Mouse (Mus musculus) neural tube, embryonic 15.5 days (tissue): Measurements from ENCODE around the gene Stxbp2. TPM values are rescaled to one million over a fixed set of nuclear protein-coding genes. Genes with fewer than 3 reads are reported as not detected.

Experiments used
- ATAC-seq: fragments of 200-750 bp; cut with Nextera tagmentation; 2 replicates; pipeline ENCODE4 v1.8.0; 2017; ENCODE audit warnings: mild to moderate bottlenecking, moderate TSS enrichment, moderate library complexity; ENCODE audit not compliant: low FRiP score
- H3K27ac ChIP-seq: fragments of 300-500 bp; sonication (generic); replicated peaks from 2 replicates; pipeline ENCODE4 v1.5.1; 2015; ENCODE audit warnings: mild to moderate bottlenecking, inconsistent platforms
- H3K27me3 ChIP-seq: fragments of 300-500 bp; sonication (generic); replicated peaks from 2 replicates; pipeline ENCODE4 v1.6.1; 2015; ENCODE audit warnings: inconsistent platforms
- H3K36me3 ChIP-seq: fragments of 300-500 bp; sonication (generic); 2 replicates; pipeline ENCODE4 v1.6.1; 2015; ENCODE audit warnings: inconsistent platforms
- H3K4me1 ChIP-seq: fragments of 300-500 bp; sonication (generic); 2 replicates; pipeline ENCODE4 v1.6.1; 2015; ENCODE audit warnings: inconsistent platforms
- H3K4me2 ChIP-seq: fragments of 300-500 bp; sonication (generic); 2 replicates; pipeline ENCODE4 v1.6.1; 2015; ENCODE audit warnings: inconsistent platforms, mild to moderate bottlenecking, moderate library complexity
- H3K4me3 ChIP-seq: fragments of 300-500 bp; sonication (generic); replicated peaks from 2 replicates; pipeline ENCODE4 v1.5.1; 2015; ENCODE audit warnings: mild to moderate bottlenecking, inconsistent platforms
- H3K9ac ChIP-seq: fragments of 300-500 bp; sonication (generic); replicated peaks from 2 replicates; pipeline ENCODE4 v1.6.1; 2015; ENCODE audit warnings: mild to moderate bottlenecking, inconsistent platforms
- H3K9me3 ChIP-seq: fragments of 300-500 bp; sonication (generic); replicated peaks from 2 replicates; pipeline ENCODE4 v1.6.1; 2016; ENCODE audit warnings: inconsistent platforms
- WGBS: fragments of 180-500 bp; shearing (Covaris S2); methylation state at CpG from one replicate; pipeline ENCODE4 v1.1.7; 2015; ENCODE audit warnings: mixed read lengths; 5-methylcytosine and 5-hydroxymethylcytosine counted together
- polyA plus RNA-seq: library from polyadenylated mRNA; unstranded; fragments of >200 nt; fragmentation: Nextera tagmentation; extraction: Ambion mirVana; gene quantifications from 2 replicates; pipeline ENCODE4 v1.2.1, GENCODE M21; 2015

The Stxbp2 gene
- polyA plus RNA-seq, 1 experiment from 2014 or later = 40.9 TPM

- no peak within 1 kb of the TSS for H3K4me2 ChIP-seq
- H3K9ac ChIP-seq = no peak within 1 kb of the TSS
- H3K4me1 ChIP-seq = no peaks in the 10 kb centered on the region
- no peak within 1 kb of the TSS for H3K4me3 ChIP-seq
- WGBS = 85% methylated on average over 6 of the region's 6 CpGs
- H3K27ac ChIP-seq = no peak within 1 kb of the TSS
- no peaks in the 10 kb centered on the region for H3K27me3 ChIP-seq
- ATAC-seq = no peak
- no peaks in the 10 kb centered on the region for H3K9me3 ChIP-seq
- no peaks in the 10 kb centered on the region for H3K36me3 ChIP-seq
Measured at GRCm38 (mm10) chr8:3665507-3665906, 34.8 kb downstream of the Stxbp2 start, which contains the start of gene Mcemp1. Gene Mcemp1, plus strand, starts transcription at chr8:3665754.

- Histone ChIP-seq H3K4me1 (peaks cover 14% of the 10 kb centered on the region), H3K9me3 (no peaks in the 10 kb centered on the region), H3K27me3 (no peaks in the 10 kb centered on the region), H3K4me3 (no peak overlapping the region), H3K4me2 (no peak overlapping the region), H3K9ac (no peak overlapping the region), H3K36me3 (no peaks in the 10 kb centered on the region), H3K27ac (no peak overlapping the region)
- WGBS = 82% methylated on average over 2 of the region's 2 CpGs
- ATAC-seq = no peak
Measured at GRCm38 (mm10) chr8:3670388-3670787, 39.6 kb downstream of the Stxbp2 start.

GRCm38 (mm10) chr8:3671980-3672491 lies 41.3 kb downstream of the Stxbp2 start, which contains the start of gene Fcor:
Gene Fcor, minus strand, starts transcription at chr8:3672362.
- Histone ChIP-seq H3K9ac (peak within 1 kb of the TSS; percentile 56), H3K4me3 (peak within 1 kb of the TSS; percentile 52), H3K27ac (peak within 1 kb of the TSS; percentile 82), H3K27me3 (no peaks in the 10 kb centered on the region), H3K36me3 (no peaks in the 10 kb centered on the region), H3K9me3 (no peaks in the 10 kb centered on the region), H3K4me2 (peak within 1 kb of the TSS; percentile 73), H3K4me1 (peaks cover 19% of the 10 kb centered on the region)
- WGBS = under 1% methylated on average over 23 of the region's 23 CpGs
- peak; percentile 88 for ATAC-seq

- 69% methylated on average over 3 of the region's 3 CpGs for WGBS
- Histone ChIP-seq H3K9me3 (no peaks in the 10 kb centered on the region), H3K4me3 (no peak overlapping the region), H3K27me3 (no peaks in the 10 kb centered on the region), H3K4me1 (peaks cover 36% of the 10 kb centered on the region), H3K4me2 (no peak overlapping the region), H3K27ac (no peak overlapping the region), H3K36me3 (peaks cover 12% of the 10 kb centered on the region), H3K9ac (no peak overlapping the region)
- no peak for ATAC-seq
Measured at GRCm38 (mm10) chr8:3674671-3675070, 43.9 kb downstream of the Stxbp2 start.

GRCm38 (mm10) chr8:3676131-3676992 lies 45.6 kb downstream of the Stxbp2 start, which contains the start of gene Trappc5:
Gene Trappc5, plus strand, starts transcription at chr8:3676299.
- Histone ChIP-seq H3K4me1 (peaks cover 41% of the 10 kb centered on the region), H3K9ac (peak within 1 kb of the TSS; percentile 98), H3K27me3 (no peaks in the 10 kb centered on the region), H3K9me3 (no peaks in the 10 kb centered on the region), H3K4me2 (peak within 1 kb of the TSS; percentile 86), H3K27ac (peak within 1 kb of the TSS; percentile 89), H3K4me3 (peak within 1 kb of the TSS; percentile 91), H3K36me3 (peaks cover 29% of the 10 kb centered on the region)
- under 1% methylated on average over 61 of the region's 61 CpGs for WGBS
- ATAC-seq = peak; percentile 83

- Histone ChIP-seq H3K4me3 (peak overlapping the region; percentile 91), H3K4me2 (peak overlapping the region; percentile 86), H3K36me3 (peaks cover 35% of the 10 kb centered on the region), H3K9ac (peak overlapping the region; percentile 98), H3K27ac (peak overlapping the region; percentile 89), H3K27me3 (no peaks in the 10 kb centered on the region), H3K9me3 (no peaks in the 10 kb centered on the region), H3K4me1 (peaks cover 38% of the 10 kb centered on the region)
- peak; percentile 6 for ATAC-seq
- 5% methylated on average over 15 of the region's 15 CpGs for WGBS
Measured at GRCm38 (mm10) chr8:3676993-3677579, 46.3 kb downstream of the Stxbp2 start.

GRCm38 (mm10) chr8:3678831-3679230 lies 48.1 kb downstream of the Stxbp2 start:
- Histone ChIP-seq H3K4me1 (peaks cover 32% of the 10 kb centered on the region), H3K27me3 (no peaks in the 10 kb centered on the region), H3K36me3 (peaks cover 37% of the 10 kb centered on the region), H3K27ac (no peak overlapping the region), H3K9me3 (no peaks in the 10 kb centered on the region), H3K9ac (no peak overlapping the region), H3K4me3 (no peak overlapping the region), H3K4me2 (no peak overlapping the region)
- ATAC-seq = no peak
- 96% methylated on average over 23 of the region's 23 CpGs for WGBS

- ATAC-seq = no peak
- Histone ChIP-seq H3K36me3 (peaks cover 37% of the 10 kb centered on the region), H3K4me3 (no peak overlapping the region), H3K9ac (no peak overlapping the region), H3K9me3 (no peaks in the 10 kb centered on the region), H3K4me1 (peaks cover 32% of the 10 kb centered on the region), H3K27ac (no peak overlapping the region), H3K4me2 (no peak overlapping the region), H3K27me3 (no peaks in the 10 kb centered on the region)
- 95% methylated on average over 23 of the region's 23 CpGs for WGBS
Measured at GRCm38 (mm10) chr8:3679236-3679635, 48.5 kb downstream of the Stxbp2 start.

GRCm38 (mm10) chr8:3679656-3680055 lies 48.9 kb downstream of the Stxbp2 start:
- no peak for ATAC-seq
- peaks cover 37% of the 10 kb centered on the region for H3K36me3 ChIP-seq
- H3K27me3 ChIP-seq = no peaks in the 10 kb centered on the region
- H3K9me3 ChIP-seq = no peaks in the 10 kb centered on the region
- no peak overlapping the region for H3K9ac ChIP-seq
- no peak overlapping the region for H3K4me3 ChIP-seq
- H3K4me2 ChIP-seq = no peak overlapping the region
- WGBS = 92% methylated on average over 5 of the region's 5 CpGs
- H3K27ac ChIP-seq = no peak overlapping the region
- peaks cover 32% of the 10 kb centered on the region for H3K4me1 ChIP-seq

GRCm38 (mm10) chr8:3682435-3682834 lies 51.7 kb downstream of the Stxbp2 start:
- no peak overlapping the region for H3K27ac ChIP-seq
- peaks cover 23% of the 10 kb centered on the region for H3K4me1 ChIP-seq
- H3K9me3 ChIP-seq = no peaks in the 10 kb centered on the region
- no peak overlapping the region for H3K4me2 ChIP-seq
- H3K27me3 ChIP-seq = no peaks in the 10 kb centered on the region
- H3K9ac ChIP-seq = no peak overlapping the region
- 89% methylated on average over 5 of the region's 5 CpGs for WGBS
- H3K4me3 ChIP-seq = no peak overlapping the region
- ATAC-seq = no peak
- peaks cover 37% of the 10 kb centered on the region for H3K36me3 ChIP-seq

GRCm38 (mm10) chr8:3683408-3684176 lies 52.8 kb downstream of the Stxbp2 start:
- no peaks in the 10 kb centered on the region for H3K9me3 ChIP-seq
- no peak overlapping the region for H3K4me3 ChIP-seq
- H3K36me3 ChIP-seq = peaks cover 36% of the 10 kb centered on the region
- 78% methylated on average over 6 of the region's 6 CpGs for WGBS
- ATAC-seq = no peak
- no peak overlapping the region for H3K4me2 ChIP-seq
- peaks cover 12% of the 10 kb centered on the region for H3K4me1 ChIP-seq
- H3K27me3 ChIP-seq = no peaks in the 10 kb centered on the region
- no peak overlapping the region for H3K27ac ChIP-seq
- no peak overlapping the region for H3K9ac ChIP-seq
